Mouse (Mus musculus): ENCODE results near the gene Cd47.

Gene Cd47

DNA sequence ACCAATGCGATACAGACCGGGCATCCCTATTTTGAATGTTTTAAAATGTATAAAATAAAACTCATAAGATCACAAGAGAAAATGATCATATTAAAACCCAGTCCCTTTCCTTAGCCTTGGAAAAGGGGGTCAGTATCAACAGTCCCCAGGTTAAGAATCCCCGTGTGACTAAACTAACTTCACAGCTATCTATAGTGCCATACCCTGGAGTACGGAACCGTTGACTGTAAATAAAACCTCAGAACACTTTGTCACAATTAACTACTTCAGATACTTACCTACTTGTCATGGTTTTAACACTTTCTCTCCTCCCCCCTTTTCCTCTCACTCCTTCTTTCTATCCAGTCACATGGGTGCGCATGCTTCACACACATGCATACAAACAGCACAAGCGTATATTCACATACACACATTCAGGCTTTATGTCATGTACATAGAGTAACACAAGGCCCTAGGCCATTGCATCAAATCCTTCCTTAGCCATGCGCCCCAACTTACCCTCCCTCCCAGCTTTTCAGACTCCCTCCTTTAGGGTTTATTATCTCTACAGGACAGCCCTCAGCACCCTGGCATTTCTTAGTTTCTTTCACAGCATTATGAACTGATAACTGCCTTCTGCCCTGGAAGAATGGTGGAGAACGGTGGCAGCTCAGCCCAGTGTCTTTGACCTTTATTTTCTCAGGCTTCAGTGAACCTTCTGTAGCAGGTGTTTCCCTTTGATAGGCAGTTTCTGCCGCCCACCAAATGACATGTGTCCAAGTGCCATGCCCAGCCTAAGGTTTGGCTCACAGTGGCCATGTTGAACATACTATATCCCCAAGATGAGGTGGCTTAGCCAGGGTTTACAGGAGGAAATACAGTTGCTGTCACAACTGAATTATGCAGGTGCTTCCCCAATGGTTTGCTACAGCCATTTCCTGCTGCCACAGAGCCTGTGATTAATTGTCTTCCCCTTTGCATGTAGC lies at the start of gene Cd47:
TSS of gene Cd47 (plus strand) at position 937 of the 965 bp plus-strand sequence.
- DNase-seq = peak in 1 of 2 experiments; percentile 25

DNA sequence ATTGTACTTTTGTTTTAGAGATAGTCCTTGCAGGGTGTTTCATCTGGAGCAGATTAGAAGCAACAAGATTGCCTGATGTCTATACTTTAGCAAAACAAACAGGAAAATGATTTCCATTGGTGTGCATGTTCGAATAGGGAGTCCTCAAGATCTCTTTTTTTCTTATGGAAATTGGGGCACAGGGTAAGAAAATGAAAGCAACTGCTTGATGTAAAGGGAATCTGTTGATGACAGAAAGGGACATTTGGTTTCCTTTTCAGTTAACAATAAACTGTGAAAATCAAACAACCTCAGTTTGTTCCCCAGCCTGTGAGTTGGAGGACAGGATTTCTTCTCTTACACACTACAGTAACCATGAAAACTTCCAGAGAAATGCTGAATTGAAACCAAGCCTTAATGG lies 47.4 kb upstream of the Cd47 start:
- no peak for DNase-seq

DNA sequence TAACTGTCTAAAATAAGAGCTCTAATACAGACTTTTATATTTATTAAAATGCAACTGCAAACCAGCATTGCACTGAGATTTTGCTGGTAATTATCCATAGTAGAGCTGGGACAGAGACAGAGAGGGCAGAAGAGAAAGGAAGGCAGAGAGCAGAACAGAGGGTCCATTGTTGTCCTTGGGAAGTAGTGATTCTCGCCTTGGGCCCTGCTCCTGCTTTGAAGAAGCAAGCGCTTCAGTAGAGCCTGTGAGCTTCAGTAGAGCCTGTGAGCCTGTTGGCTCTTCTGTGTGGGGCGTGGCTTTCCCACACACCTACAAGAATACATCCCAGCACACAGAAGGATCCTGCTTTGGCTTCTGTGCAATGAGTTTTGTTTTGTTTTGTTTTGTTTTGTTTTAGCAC lies 47.0 kb upstream of the Cd47 start:
- DNase-seq = no peak

DNA sequence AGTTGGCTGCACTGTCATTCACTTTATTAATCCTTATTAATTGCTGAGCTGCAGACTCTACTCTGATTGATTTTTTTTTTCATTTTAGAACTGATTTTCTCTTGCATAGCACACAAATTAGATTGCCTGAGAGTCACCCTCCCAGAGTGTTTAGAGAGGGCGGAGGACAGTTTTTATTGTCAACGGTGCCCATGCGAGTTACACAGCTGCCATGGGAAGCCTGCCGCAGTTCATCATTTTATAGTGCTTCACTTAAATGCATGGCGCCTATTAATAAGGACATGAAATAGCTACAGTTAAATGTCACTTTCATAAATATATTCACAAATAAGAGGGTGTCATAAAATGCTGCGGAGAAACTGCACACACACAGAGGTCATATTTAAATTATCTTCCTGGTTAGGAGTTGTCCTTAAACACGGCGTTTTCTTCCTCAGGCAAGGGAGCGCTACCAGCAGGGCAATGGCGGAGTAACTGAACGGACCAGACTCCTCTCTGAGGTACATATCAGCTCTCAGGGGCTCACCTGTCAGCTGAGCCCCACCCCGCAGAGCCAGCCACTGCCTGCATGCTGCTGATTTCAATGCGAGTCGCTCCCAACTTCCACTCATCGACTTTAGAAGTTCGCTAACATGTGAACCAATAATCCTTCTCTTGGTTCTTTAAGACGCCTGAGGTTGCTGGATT lies 39.7 kb upstream of the Cd47 start:
- no peak for DNase-seq

DNA sequence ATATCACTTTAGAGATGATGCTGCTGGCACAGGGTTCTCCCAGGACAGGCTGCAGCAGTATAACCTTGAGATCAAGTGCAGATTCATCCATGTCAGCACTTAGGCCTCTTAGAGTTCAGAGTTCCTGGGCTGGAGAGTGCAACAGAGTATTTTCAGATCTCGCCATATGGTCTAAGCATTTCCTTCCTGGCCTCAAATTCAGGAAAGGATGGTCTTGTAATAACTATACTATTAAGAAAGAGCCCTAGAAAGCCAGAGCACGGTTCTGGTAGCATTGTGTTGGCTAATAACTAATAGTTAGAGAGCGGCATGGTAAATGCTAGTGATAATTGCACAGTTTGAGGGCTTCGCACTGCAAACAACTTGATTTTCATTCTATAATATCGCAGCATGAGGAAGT lies 38.4 kb upstream of the Cd47 start:
- no peak for DNase-seq

DNA sequence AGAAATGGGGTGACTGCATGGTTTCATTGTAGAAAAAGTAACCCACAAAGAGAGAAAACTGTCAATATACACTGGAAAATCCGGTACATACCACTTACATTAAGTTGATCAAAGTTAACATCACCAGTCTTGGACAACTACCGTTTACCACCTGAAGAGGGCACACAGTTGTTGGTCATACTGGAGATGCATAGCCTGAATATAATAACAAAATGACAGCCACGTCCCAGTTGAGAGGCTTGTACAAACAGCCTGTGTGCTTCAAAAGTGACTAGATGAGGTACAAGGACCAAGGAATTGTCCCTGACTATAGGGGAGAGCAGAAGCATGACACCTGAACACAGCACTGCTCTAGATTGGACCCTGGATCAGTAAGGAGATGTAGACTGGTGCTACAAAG lies 34.0 kb upstream of the Cd47 start:
- DNase-seq = peak in 1 of 2 experiments; percentile 68

DNA sequence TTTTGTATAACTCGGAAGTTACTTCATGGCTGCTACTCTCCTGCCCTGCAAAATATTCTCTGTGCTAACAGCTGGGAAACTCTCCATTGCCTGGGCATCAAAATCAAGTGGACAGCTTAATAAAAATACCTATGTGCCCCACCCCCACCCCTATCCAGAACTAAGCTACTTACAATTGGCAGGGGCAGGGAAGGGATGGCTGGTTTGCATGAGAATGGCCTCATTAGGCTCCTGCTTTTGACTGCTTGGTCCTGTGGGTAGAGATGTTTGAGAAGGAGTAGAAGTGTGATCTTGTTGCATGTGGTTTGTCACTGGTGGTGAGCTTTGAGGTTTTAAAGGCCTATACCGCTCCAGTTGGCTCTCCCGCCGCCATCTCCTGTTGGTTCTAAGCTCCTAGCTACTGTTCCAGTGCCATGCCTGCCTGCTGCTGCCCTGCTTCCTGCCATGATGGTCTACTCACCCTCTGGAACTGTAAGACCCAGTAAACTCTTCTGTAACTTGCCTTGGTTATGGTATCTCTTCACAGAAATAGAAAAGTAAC lies 31.8 kb upstream of the Cd47 start:
- no peak for DNase-seq

DNA sequence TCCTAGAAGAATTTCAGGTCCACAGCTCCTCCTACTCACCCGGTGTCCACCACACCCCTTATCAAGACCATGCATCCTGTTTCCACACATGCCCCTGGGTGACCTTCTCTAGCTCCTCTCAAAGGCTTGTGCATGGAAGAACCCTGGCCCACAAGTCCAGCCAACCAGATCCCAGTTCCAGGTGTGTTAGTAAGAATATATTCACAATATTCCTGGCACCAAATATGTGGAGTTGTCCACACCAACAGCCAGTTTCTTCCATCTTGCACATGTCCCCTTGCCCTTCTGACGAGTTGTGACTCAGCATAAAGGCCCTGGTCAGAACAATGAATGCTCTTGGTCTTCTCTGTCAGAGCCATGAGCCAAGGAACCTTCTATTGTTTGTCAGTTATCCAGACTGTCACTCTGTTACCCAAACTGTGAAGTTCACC lies 30.5 kb upstream of the Cd47 start:
- peak in 1 of 2 experiments; percentile 20 for DNase-seq

DNA sequence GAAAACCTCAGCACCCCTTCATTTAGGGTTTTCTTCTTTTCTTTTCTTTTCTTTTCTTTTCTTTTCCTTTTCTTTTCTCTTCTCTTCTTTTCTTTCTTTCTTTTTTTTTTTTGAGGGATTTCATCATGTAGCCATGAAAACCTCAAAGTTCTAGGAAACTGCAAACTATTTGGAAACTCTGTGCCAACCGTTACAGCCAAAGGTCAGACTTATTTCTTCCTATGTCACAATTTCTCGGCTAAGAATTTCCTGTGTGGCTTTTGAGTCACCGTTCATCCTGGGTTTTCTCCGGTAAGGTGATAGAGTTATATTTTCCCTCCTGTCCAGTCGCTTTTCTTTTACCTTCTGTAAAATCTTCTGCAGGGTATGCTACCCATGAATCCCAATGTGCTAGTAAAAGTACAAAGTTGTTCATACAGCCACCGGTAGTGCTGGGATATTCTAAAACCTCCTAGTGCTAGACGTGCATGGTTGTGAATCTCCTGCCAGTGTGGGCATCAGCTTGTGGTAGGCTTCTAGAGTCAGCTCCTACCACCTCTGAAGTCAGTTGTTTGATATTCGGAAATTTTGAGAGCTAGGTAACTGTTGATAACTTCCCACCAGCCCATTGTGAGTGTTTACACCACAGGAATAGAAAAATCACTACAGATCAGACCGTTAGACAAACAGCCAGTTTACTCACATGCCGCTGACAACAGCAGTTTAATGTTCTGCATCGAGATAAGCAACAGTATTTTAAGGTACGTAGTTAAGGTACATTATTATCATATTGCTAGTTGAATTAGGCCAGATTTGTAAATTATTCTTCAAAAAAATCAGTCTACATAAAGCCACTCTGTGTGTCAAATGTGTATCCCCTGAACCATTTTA lies 29.8 kb upstream of the Cd47 start:
- no peak for DNase-seq

DNA sequence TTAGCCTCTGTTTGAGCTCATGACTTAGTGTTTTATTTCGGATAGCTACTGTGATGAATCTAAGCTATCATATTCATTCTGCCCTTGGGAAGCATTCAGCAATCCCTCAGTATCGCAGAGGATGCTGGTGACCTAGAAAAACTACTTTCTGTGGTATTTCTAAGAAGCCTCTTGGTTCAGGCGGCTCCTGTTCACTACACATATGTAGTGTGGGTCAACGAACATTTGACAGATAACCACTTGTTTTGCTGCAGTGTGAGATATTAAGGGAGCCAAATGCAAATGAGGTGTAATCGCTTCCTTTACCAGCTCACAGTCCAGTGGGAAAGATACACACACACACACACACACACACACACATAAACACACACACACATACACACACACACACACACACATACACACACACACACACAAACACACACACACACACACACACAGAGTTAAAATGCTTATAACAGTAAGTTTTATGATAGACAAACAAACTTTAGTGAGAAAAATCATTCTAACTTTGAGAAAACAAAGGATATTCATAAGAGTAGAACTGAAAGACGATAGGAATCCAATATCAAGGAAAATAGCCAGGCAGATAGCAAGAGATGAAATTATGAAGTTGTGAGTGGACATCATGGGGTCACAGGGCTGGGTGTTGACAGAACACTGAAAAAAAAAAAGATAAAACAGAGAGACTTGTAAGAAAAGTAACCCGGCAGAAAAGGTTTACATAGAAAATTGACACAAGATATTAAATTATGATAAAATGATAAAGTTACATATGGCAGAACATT lies 28.5 kb upstream of the Cd47 start:
- DNase-seq = no peak

DNA sequence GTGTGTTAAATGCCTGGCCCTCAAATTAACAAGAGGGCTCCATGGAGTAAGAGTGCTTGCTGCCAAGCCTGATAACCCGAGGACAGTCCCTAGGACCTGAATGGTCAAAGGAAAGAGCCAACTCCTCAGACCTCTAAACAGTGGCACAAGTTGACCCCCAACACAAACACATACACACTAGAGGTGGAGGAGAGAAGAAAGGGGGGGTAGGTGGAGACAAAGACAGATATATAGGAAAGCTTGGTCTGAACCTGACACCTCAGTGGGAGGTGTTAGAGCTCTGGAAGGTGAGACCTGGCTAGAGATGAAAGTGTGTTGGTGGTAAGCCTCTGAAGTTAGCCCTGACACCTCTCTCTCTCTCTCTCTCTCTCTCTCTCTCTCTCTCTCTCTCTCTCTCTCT lies 27.8 kb upstream of the Cd47 start:
- DNase-seq = no peak

DNA sequence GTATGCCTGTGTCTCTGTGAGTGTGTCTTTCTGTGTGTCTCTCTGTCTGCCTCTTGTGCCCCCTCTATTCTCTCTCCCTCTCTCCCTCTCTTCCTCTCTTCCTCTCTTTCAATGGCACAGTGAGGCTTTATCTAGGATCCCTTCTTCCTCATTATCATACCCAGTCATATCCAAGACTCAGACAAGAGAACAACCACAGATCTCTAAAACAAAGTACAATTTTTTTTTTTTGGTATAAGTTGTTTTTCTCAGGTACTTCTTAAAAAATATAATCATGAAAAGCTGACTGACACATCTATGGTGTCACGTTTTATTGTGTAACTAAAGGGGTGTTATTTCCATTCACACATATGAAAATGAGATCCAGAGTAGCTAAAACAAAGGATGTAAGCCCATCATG lies 27.3 kb upstream of the Cd47 start:
- DNase-seq = no peak

DNA sequence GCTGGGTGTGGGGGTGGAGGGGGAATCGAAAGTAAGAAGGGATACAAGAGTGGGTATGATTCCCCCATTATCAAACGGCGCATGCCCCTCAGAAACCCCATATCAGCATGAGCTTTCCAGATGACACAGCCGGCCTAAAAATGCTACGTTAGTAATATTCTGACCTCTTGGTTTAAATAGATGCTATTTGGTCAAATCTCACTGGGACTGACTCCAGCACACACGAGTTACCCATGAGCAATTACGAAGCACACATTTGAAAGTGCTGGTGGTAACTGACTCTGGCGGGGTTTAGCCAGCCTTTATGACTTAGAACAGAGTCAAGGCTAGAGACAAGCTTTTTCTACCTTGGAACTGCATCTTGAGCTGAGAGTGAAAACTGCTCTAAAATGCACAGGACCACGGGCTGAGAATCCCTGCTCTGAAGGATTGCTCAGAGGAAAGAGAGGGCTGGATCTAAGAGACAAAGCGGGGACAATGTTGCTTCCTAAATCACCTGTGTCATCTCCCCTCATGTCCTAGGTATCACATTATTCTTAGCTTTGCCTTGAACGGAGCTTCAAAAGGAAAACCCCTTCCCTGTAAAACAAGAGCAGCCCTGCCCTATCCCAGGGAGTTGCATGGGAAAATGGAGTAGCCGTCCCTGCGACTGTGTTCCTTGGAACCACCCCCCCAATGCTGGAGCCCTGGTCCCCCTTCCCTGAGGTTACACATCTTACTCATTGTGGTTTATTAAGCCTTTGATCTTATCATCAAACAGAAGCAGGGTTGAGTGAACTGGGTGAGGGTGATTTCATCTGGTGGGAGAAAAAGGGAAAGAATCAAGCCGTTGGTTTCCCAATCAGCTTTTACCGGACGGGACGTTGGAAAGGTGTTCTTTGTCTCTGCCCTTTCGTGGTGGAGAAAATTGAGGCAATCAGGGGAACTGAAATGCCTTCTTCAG lies 26.0 kb upstream of the Cd47 start:
- no peak for DNase-seq

DNA sequence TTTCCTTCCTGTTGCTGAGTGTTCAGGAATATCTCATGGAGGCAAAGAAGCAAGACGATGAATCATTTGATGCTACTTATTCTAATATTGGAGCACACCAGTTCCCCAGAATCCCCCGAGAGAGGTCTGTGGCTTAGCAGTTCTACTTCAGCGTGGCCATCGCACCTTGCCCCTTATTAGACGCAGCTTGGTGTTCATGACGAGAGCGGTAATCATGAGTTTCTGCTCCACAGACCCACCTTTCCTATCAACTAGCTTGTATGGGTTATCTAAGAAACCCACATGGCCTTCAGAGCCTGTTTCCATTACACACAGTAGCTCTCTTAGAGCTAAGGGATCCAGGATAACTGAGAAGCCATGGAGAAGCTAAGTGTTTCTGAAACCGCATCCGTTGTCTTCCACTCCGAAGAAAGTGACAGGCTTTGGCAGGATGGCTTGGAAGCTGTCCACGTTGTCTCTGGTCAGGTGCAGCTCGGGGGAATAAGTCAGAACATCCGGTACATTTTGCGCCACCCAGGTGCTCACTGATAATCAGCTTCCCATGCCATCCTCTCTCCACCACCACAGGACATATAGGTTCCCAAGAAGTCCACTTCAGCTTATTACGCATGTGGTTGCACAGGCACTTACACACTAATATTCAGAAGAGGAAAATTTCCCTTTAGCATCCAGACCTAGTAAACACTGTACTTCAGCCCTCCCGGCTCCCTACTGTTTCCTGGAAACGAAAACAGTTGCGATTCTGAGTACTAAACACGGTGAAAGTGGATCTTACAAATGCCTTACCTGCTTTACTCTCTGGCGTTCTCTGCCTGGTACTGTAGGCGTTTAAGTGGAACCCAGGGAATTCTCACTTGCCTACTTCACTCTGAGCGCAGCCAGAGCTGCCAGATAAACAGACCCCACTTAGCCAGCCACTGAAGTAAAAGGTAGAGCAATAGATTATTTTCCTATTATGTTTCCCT lies 25.0 kb upstream of the Cd47 start:
- DNase-seq = no peak

DNA sequence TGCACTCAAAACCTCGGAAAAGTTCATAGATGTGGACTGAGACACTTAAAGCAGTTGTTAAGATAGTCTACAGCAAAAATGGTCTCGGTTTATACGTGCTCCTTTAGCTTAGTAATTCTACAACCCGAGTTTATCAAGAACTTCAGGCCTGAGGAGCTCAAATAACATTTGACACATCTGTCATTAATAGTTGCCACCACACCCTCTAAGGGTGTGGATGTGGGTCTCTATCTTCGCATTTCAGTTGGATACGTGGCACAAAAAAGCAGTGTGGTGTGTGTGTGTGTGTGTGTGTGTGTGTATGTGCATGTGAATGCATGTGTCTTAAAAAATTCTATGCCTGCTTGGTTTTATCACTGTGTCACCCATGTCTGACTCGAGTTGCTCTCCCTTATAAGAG lies 23.4 kb upstream of the Cd47 start:
- no peak for DNase-seq

DNA sequence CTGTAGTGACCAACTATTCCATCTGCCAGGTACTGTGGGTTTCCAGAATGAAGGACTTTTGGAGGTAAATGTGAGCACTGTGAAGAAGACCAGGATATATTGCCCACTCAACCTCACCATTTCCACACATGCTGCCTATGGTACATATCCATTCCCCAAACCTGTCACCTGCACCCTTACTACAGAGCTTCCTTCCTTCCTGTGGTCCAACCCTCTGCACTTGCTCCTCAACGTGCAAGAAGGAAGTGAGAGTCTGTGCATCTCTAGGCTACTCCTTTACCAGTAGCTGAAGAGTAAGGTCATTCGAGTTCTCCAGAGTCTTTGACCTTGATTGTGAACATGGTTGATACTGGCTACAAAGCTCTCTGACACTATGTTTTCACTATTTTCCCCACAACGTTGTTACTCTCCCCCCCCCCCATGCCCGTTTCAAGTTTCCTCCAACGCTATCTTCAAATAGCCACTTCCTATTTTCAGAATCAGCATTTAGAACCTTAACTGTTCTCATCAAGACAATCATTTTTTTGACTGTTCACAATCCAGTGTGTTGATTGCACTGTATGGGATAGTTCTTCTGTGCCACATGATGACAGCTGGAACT lies 18.7 kb upstream of the Cd47 start:
- DNase-seq = no peak

DNA sequence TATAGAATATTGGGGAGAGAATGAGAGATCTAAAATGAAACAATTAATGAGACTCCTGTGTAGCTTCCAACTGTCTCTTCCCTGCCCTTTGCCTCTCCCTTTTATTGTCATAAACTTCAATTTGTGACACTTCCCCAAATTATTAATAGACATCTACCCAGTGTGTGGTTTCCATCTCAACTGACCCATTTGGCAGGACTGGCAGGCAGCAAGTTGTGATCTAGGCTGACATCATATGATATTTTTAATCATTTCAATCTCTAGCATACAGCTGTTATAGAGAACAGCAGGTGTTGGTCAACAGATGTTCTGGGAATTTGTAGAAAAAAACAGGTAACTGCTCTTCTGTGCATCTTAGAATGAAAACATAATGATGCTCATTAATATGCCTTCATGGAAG lies 17.0 kb upstream of the Cd47 start:
- no peak for DNase-seq

DNA sequence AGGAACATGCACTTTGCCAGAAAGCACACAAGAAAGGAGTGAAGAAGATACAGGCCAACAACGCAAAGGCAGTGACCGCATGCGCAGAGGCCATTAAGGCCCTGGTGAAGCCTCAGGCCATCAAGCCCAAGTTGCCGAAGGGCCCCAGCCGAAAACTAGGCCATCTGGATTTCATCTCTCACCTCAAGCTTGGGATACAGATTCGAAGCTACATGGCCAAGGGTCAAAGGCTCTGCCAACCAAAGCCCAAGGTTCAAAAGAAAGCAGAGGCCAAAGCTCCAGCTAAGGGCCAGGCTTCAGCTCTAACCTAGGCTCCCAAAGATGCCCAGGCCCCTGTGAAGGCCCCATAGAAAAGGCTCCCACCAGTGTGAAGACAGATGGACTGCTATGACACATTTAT lies 14.2 kb upstream of the Cd47 start:
- DNase-seq = no peak

DNA sequence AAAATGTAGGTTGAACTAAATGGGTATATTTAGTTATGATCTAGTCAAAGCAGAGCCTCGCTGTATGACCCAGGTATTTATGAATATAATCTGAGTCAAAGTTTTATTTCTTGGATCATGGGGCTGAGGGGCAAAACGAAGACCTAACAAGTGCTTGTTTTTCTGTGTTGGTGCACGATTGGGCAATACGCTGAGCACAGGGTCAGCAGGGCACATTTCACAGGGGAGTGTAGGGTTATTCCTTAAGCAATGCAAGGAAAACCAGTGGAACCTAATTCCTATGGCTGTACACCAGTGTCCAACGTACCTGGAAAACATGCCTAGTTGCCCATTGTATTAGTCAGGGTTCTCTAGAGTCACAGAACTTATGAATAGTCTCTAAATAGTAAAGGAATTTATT lies 12.6 kb upstream of the Cd47 start:
- DNase-seq = no peak

All from lung, postnatal 4 days (tissue).